Mouse (Mus musculus): ENCODE results near the gene Rhd.

DNA sequence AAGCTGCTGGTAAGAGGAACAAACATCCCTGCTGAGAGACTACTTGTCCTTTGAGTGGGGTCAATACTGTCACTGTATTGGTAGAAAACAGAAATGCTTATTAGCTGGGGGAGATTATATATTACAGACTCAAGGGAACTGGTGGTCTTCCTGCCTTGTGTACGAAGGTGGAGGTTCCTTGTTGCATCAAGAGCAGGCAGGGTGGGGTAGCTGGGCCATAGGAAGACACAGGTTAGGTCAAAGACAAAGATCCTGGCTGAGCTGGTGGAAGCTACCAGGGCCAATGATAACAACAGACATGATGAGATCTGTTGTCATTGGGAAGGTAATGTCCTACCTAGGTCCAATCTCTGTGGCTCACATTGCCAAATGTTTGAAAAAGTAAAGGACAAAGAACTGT is 24.1 kb upstream of the Rhd start:
- TF ChIP-seq CTCF (IDR thresholded peaks at IDR 0.05; ENCODE audit: low read depth, low read length) (no peak), TAL1 (conservative IDR thresholded peaks at IDR 0.05; ENCODE audit: low read depth, low read length) (no peak), GATA1 (IDR thresholded peaks at IDR 0.05; ENCODE audit: borderline replicate concordance, low read length) (no peak)

Measured in G1E (cell line).